Mouse (Mus musculus): Measurements from ENCODE around the gene Hist2h2aa1.
"Not testable (repeated sequence)": the region's sequence is repeated elsewhere in the genome, so short reads cannot be mapped to it uniquely, and the experiment has no call there.

The Hist2h2aa1 gene

GRCm38 (mm10) chr3:96226695-96227648 lies 18.3 kb upstream of the Hist2h2aa1 start:
- in situ Hi-C loops (cut with MboI; ENCODE audit: unreplicated experiment in 2 of 2) = loop anchor here in 1 of 2 experiments (5.0 kb wide), 1 partner anchor 40 kb away; the partner anchor contains the start of genes Hist2h2bb and Hist2h3b

- in situ Hi-C loops (cut with MboI; ENCODE audit: unreplicated experiment in 2 of 2) = loop anchor here in 1 of 2 experiments (5.0 kb wide), 1 partner anchor 38 kb away; the partner anchor contains the start of genes Hist2h2bb and Hist2h3b
These were observed 16.5 kb upstream of the Hist2h2aa1 start for GRCm38 (mm10) chr3:96228828-96229227.

GRCm38 (mm10) chr3:96230404-96230803 lies 14.9 kb upstream of the Hist2h2aa1 start:
- in situ Hi-C loops (cut with MboI; ENCODE audit: unreplicated experiment in 2 of 2) = no loop called here

- in situ Hi-C loops (cut with MboI; ENCODE audit: unreplicated experiment in 2 of 2) = no loop called here
These were observed 14.2 kb upstream of the Hist2h2aa1 start for GRCm38 (mm10) chr3:96230910-96231757.

- in situ Hi-C loops (cut with MboI; ENCODE audit: unreplicated experiment in 2 of 2) = no loop called here
These were observed 13.6 kb upstream of the Hist2h2aa1 start for GRCm38 (mm10) chr3:96231758-96232120.

- in situ Hi-C loops (cut with MboI; ENCODE audit: unreplicated experiment in 2 of 2) = no loop called here
These were observed 10.4 kb upstream of the Hist2h2aa1 start for GRCm38 (mm10) chr3:96234914-96235313.

GRCm38 (mm10) chr3:96235836-96236235 lies 9.5 kb upstream of the Hist2h2aa1 start:
- in situ Hi-C loops (cut with MboI; ENCODE audit: unreplicated experiment in 2 of 2) = no loop called here

- in situ Hi-C loops (cut with MboI; ENCODE audit: unreplicated experiment in 2 of 2) = no loop called here
These were observed 8.4 kb upstream of the Hist2h2aa1 start for GRCm38 (mm10) chr3:96236834-96237334.

- in situ Hi-C loops (cut with MboI; ENCODE audit: unreplicated experiment in 2 of 2) = no loop called here
These were observed 7.9 kb upstream of the Hist2h2aa1 start for GRCm38 (mm10) chr3:96237335-96237903.

- in situ Hi-C loops (cut with MboI; ENCODE audit: unreplicated experiment in 2 of 2) = no loop called here
These were observed 7.3 kb upstream of the Hist2h2aa1 start for GRCm38 (mm10) chr3:96237904-96238511.

GRCm38 (mm10) chr3:96238954-96239793 lies 6.1 kb upstream of the Hist2h2aa1 start, which contains the start of gene Hist2h3c2:
Gene Hist2h3c2, minus strand, starts transcription at chr3:96239127.
- in situ Hi-C loops (cut with MboI; ENCODE audit: unreplicated experiment in 2 of 2) = not testable (repeated sequence)

- in situ Hi-C loops (cut with MboI; ENCODE audit: unreplicated experiment in 2 of 2) = not testable (repeated sequence)
These were observed 5.1 kb upstream of the Hist2h2aa1 start, which contains the start of gene Hist2h2aa2 for GRCm38 (mm10) chr3:96239949-96240798. Gene Hist2h2aa2, minus strand, starts transcription at chr3:96240276.

- in situ Hi-C loops (cut with MboI; ENCODE audit: unreplicated experiment in 2 of 2) = no loop called here
These were observed 4.5 kb upstream of the Hist2h2aa1 start for GRCm38 (mm10) chr3:96240799-96241197.

- in situ Hi-C loops (cut with MboI; ENCODE audit: unreplicated experiment in 2 of 2) = no loop called here
These were observed 1.2 kb upstream of the Hist2h2aa1 start for GRCm38 (mm10) chr3:96243921-96244572.

- in situ Hi-C loops (cut with MboI; ENCODE audit: unreplicated experiment in 2 of 2) = not testable (repeated sequence)
These were observed 721 bp downstream of the Hist2h2aa1 start for GRCm38 (mm10) chr3:96246018-96246417.

GRCm38 (mm10) chr3:96246427-96246856 lies 1.1 kb downstream of the Hist2h2aa1 start, which contains the start of gene Hist2h3c1:
Gene Hist2h3c1, plus strand, starts transcription at chr3:96246685.
- in situ Hi-C loops (cut with MboI; ENCODE audit: unreplicated experiment in 2 of 2) = not testable (repeated sequence)

- in situ Hi-C loops (cut with MboI; ENCODE audit: unreplicated experiment in 2 of 2) = no loop called here
These were observed 2.3 kb downstream of the Hist2h2aa1 start for GRCm38 (mm10) chr3:96247356-96248140.

All from v-Abl transformed pro-B cells (cell line).